Mouse (Mus musculus): Measurements from ENCODE around the gene Scgb2b17.
"Not testable (repeated sequence)": the region's sequence is repeated elsewhere in the genome, so short reads cannot be mapped to it uniquely, and the experiment has no call there.

Gene Scgb2b17

DNA sequence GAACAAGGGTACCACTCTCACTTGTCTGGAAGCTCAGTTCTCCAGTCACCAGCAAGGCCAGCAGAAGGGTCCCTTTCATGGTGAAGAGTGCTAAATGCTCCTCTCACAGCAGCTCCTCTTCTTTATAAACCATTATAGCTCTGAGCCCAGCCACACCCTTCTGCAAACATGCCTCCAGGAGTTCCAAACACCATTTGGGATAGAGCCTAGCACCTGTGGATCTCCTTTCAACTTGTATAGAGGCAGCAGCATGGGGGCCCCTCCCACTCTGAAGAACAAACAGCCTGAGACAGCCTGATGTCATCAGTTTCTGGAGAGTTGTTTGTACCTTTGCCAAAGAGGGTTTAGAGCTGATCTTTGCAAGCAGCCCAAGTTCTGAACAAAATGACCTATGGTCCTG is at the start of gene Scgb2b17:
Scgb2b17 (minus strand) TSS at position 101 of the 400 bp plus-strand sequence.
- in situ Hi-C loops (cut with MseI, MboI), result not testable (repeated sequence)

GRCm38 (mm10) chr7:33063149-33063548 is 6.8 kb upstream of the Scgb2b17 start, which contains the start of gene Scgb1b17:
Gene Scgb1b17, plus strand, starts transcription at chr7:33063449.
- in situ Hi-C loops (cut with MseI, MboI), result not testable (repeated sequence)

Data from mouse trophoblast stem cell (cell line).